Mouse (Mus musculus): ENCODE results near the gene Plod3. TPM values are rescaled to one million over a fixed set of nuclear protein-coding genes. Genes with fewer than 3 reads are reported as not detected.
A peak's percentile ranks its signal among the peaks of the same experiment; 100 is the strongest.
"Not testable (repeated sequence)": the region's sequence is repeated elsewhere in the genome, so short reads cannot be mapped to it uniquely, and the experiment has no call there.

The Plod3 gene
- 7.6 and 8.8 TPM in 2 replicates for polyA plus RNA-seq (2015; fragmentation: Nextera tagmentation; extraction: Ambion mirVana)

GRCm38 (mm10) chr5:136986695-136987137, at the start of gene Plod3:
Gene Plod3, plus strand, starts transcription at chr5:136987019.
- peak; percentile 97 for DNase-seq
- H3K36me3 ChIP-seq (replicated peaks; ENCODE audit: insufficient read depth, low read length) = peaks cover 31% of the 10 kb centered on the region; the same call in 1 of the 2 replicates
- peak within 1 kb of the TSS; percentile 99 for H3K4me3 ChIP-seq (ENCODE audit: low read depth, low read length)
- H3K4me1 ChIP-seq (ENCODE audit: insufficient read depth) = peaks cover 16% of the 10 kb centered on the region
- H3K27me3 ChIP-seq (ENCODE audit: insufficient read depth, low read length) = no peaks in the 10 kb centered on the region
- peak within 1 kb of the TSS; percentile 99 for H3K4me2 ChIP-seq (ENCODE audit: low read depth, low read length)
- WGBS (ENCODE audit: insufficient replicate concordance) = under 1% methylated on average over 26 of the region's 26 CpGs
- H3K27ac ChIP-seq (ENCODE audit: low read depth) = peak within 1 kb of the TSS; percentile 91
- ATAC-seq = peak; percentile 95
- no peaks in the 10 kb centered on the region for H3K9me3 ChIP-seq (ENCODE audit: low read length)
- no peak for TF ChIP-seq EP300 (IDR thresholded peaks at IDR 0.05; ENCODE audit: low read depth)
- no peak for TF ChIP-seq CTCF (IDR thresholded peaks at IDR 0.05; ENCODE audit: low read depth)
- peak within 1 kb of the TSS; percentile 91 for H3K9ac ChIP-seq (replicated peaks)

GRCm38 (mm10) chr5:136937621-136938020, 49.2 kb upstream of the Plod3 start:
- 78% methylated on average over 5 of the region's 5 CpGs for WGBS (ENCODE audit: insufficient replicate concordance)
- TF ChIP-seq CTCF (IDR thresholded peaks at IDR 0.05; ENCODE audit: low read depth) = no peak
- TF ChIP-seq EP300 (IDR thresholded peaks at IDR 0.05; ENCODE audit: low read depth) = no peak
- ATAC-seq (no peak), DNase-seq (no peak)
- no peak overlapping the region for H3K27ac ChIP-seq (ENCODE audit: low read depth)
- H3K4me1 ChIP-seq (ENCODE audit: insufficient read depth) = no peaks in the 10 kb centered on the region
- H3K4me3 ChIP-seq (ENCODE audit: low read depth, low read length) = no peak overlapping the region
- no peaks in the 10 kb centered on the region for H3K27me3 ChIP-seq (ENCODE audit: insufficient read depth, low read length)
- H3K4me2 ChIP-seq (ENCODE audit: low read depth, low read length) = no peak overlapping the region
- no peaks in the 10 kb centered on the region for H3K36me3 ChIP-seq (replicated peaks; ENCODE audit: insufficient read depth, low read length)
- H3K9ac ChIP-seq (replicated peaks) = no peak overlapping the region
- peaks cover 3% of the 10 kb centered on the region; the same call in 1 of the 2 replicates for H3K9me3 ChIP-seq (ENCODE audit: low read length)

GRCm38 (mm10) chr5:136939284-136939683, 47.5 kb upstream of the Plod3 start:
- TF ChIP-seq CTCF (IDR thresholded peaks at IDR 0.05; ENCODE audit: low read depth) (peak; percentile 62), EP300 (IDR thresholded peaks at IDR 0.05; ENCODE audit: low read depth) (no peak)

DNA sequence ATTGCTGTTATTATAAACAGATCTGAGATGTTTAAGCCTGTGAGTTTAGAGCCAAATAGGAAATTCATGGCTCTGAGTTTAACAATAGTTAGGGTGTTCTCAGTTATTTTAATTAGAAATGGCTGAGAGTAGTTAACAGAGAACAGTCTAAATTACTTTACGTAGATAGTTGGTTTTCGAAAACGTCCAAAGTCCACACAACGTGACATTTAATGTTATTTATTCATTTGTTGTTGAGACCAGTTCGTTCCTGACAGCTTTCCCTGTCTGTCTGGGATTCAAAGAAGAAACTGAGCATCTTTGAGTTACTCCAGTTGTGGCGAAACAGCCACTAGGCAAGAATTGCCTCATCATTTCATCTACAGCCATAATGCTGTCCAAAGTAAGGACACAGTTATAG, 46.8 kb upstream of the Plod3 start:
- 80% methylated on average over 6 of the region's 6 CpGs for WGBS (ENCODE audit: insufficient replicate concordance)
- DNase-seq; H3K27ac ChIP-seq (ENCODE audit: low read depth); H3K9ac ChIP-seq (replicated peaks); H3K9me3 ChIP-seq (ENCODE audit: low read length); H3K4me2 ChIP-seq (ENCODE audit: low read depth, low read length); ATAC-seq; H3K4me3 ChIP-seq (ENCODE audit: low read depth, low read length); H3K4me1 ChIP-seq (ENCODE audit: insufficient read depth); H3K36me3 ChIP-seq (replicated peaks; ENCODE audit: insufficient read depth, low read length); H3K27me3 ChIP-seq (ENCODE audit: insufficient read depth, low read length): not testable (repeated sequence)

More at GRCm38 (mm10) chr5:136939284-136939683, 47.5 kb upstream of the Plod3 start:
- no peaks in the 10 kb centered on the region for H3K27me3 ChIP-seq (ENCODE audit: insufficient read depth, low read length)
- peaks cover 3% of the 10 kb centered on the region; the same call in 1 of the 2 replicates for H3K9me3 ChIP-seq (ENCODE audit: low read length)
- no peaks in the 10 kb centered on the region for H3K4me1 ChIP-seq (ENCODE audit: insufficient read depth)
- H3K4me3 ChIP-seq (ENCODE audit: low read depth, low read length) = no peak overlapping the region
- no peak overlapping the region for H3K27ac ChIP-seq (ENCODE audit: low read depth)
- H3K4me2 ChIP-seq (ENCODE audit: low read depth, low read length) = no peak overlapping the region
- WGBS (ENCODE audit: insufficient replicate concordance) = 71% methylated on average over 7 of the region's 7 CpGs
- ATAC-seq (no peak), DNase-seq (peak; percentile 36)
- H3K36me3 ChIP-seq (replicated peaks; ENCODE audit: insufficient read depth, low read length) = no peaks in the 10 kb centered on the region
- H3K9ac ChIP-seq (replicated peaks) = no peak overlapping the region

DNA sequence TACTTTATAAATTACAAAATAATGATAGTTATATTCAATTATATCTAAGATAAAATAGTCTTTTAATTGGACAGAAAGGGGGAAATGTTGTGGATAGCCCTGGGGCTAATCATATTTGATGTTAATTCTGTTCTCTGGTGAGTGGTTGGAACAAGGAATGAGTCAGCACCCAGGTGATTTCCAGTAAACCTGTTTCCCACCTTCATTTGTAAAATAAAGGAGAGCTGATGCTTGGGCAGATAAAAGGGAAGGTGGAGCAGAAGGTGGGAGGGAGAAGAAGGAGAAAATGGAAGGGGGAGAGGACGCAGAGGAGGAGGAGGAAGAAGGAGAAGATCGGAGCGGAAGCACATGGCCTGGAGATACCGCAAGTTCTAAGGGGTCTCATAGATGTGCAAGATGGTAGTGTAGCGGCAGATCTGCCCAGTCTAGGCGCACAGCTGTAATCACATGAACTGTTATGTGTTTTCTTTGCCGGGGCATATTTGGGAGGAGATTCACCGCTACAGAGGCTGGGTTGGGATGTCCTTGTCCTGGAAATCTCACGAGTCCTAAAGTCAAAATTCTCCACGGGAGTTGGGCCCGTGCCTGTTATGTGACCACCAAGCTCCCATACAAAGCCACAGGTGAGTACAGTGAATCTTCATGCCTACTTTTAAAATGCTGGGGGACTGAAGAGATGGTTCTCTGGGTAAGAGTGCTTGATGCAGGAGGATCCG, 45.8 kb upstream of the Plod3 start:
- H3K9ac ChIP-seq (replicated peaks) = no peak overlapping the region
- no peaks in the 10 kb centered on the region for H3K4me1 ChIP-seq (ENCODE audit: insufficient read depth)
- peaks cover 3% of the 10 kb centered on the region; the same call in 1 of the 2 replicates for H3K9me3 ChIP-seq (ENCODE audit: low read length)
- no peak overlapping the region for H3K4me3 ChIP-seq (ENCODE audit: low read depth, low read length)
- no peak overlapping the region for H3K27ac ChIP-seq (ENCODE audit: low read depth)
- H3K27me3 ChIP-seq (ENCODE audit: insufficient read depth, low read length) = no peaks in the 10 kb centered on the region
- DNase-seq (no peak), ATAC-seq (no peak)
- TF ChIP-seq EP300 (IDR thresholded peaks at IDR 0.05; ENCODE audit: low read depth) = no peak
- no peak for TF ChIP-seq CTCF (IDR thresholded peaks at IDR 0.05; ENCODE audit: low read depth)
- no peak overlapping the region for H3K4me2 ChIP-seq (ENCODE audit: low read depth, low read length)
- WGBS (ENCODE audit: insufficient replicate concordance) = 80% methylated on average over 12 of the region's 12 CpGs
- H3K36me3 ChIP-seq (replicated peaks; ENCODE audit: insufficient read depth, low read length) = no peaks in the 10 kb centered on the region

DNA sequence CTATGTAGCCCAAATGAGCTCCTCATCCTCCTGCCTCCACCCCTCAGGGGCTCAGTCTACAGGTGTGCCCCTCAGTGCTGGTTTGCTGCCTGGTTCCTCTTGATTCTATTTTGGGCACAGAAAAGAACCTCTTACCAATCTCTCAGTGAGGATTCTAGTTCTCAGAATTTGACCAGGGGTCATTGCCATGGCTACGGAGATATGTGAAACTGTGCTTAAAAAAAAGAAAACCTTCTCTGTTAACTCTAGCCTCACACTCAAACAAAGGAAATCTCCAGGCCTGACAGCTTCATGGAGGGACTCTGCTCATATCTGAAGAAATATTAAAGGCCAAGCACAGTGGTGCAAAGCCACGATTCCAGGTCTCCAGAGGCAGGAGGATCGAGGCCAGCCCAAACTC, 44.0 kb upstream of the Plod3 start:
- H3K4me2 ChIP-seq (ENCODE audit: low read depth, low read length) = no peak overlapping the region
- ATAC-seq (no peak), DNase-seq (no peak)
- H3K36me3 ChIP-seq (replicated peaks; ENCODE audit: insufficient read depth, low read length) = no peaks in the 10 kb centered on the region
- no peak overlapping the region for H3K9ac ChIP-seq (replicated peaks)
- H3K27me3 ChIP-seq (ENCODE audit: insufficient read depth, low read length) = no peaks in the 10 kb centered on the region
- TF ChIP-seq CTCF (IDR thresholded peaks at IDR 0.05; ENCODE audit: low read depth) (no peak), EP300 (IDR thresholded peaks at IDR 0.05; ENCODE audit: low read depth) (no peak)
- H3K4me1 ChIP-seq (ENCODE audit: insufficient read depth) = no peaks in the 10 kb centered on the region
- no peak overlapping the region for H3K27ac ChIP-seq (ENCODE audit: low read depth)
- H3K4me3 ChIP-seq (ENCODE audit: low read depth, low read length) = no peak overlapping the region
- WGBS (ENCODE audit: insufficient replicate concordance) = 78% methylated on average over 3 of the region's 3 CpGs
- H3K9me3 ChIP-seq (ENCODE audit: low read length) = peaks cover 3% of the 10 kb centered on the region; the same call in 1 of the 2 replicates
